Mouse (Mus musculus) myocyte (in vitro differentiated cells): ENCODE results near the gene Zc2hc1b. TPM values are rescaled to one million over a fixed set of nuclear protein-coding genes. Genes with fewer than 3 reads are reported as not detected.

ENCODE experiments used
- H3K27me3 ChIP-seq: one replicate; pipeline ENCODE4 v1.6.1; 2011; ENCODE audit not compliant: control insufficient read depth, insufficient read depth, insufficient read length
- H3K36me3 ChIP-seq: one replicate; pipeline ENCODE4 v1.6.1; 2011; ENCODE audit not compliant: control insufficient read depth, insufficient read depth
- H3K4me2 ChIP-seq: one replicate; pipeline ENCODE4 v1.6.1; 2011; ENCODE audit warnings: low read depth, control low read depth
- H3K4me3 ChIP-seq: one replicate; pipeline ENCODE4 v1.5.1; 2011; ENCODE audit warnings: mild to moderate bottlenecking, control low read depth, moderate library complexity
- H3K79me2 ChIP-seq: one replicate; pipeline ENCODE4 v1.6.1; 2011; ENCODE audit not compliant: control insufficient read depth, insufficient read depth
- H3ac ChIP-seq: one replicate; pipeline ENCODE4 v1.6.1; 2011; ENCODE audit not compliant: control insufficient read depth, insufficient read length
- CEBPB ChIP-seq: IDR thresholded peaks from 2 replicates; pipeline ENCODE4 v1.6.1; 2011; ENCODE audit warnings: mild to moderate bottlenecking, moderate library complexity; ENCODE audit not compliant: poor library complexity, insufficient read depth, severe bottlenecking
- E2F4 ChIP-seq: IDR thresholded peaks from one replicate; pipeline ENCODE4 v1.6.1; 2011; ENCODE audit warnings: mild to moderate bottlenecking, control low read depth, moderate library complexity; ENCODE audit not compliant: insufficient read depth
- MAX ChIP-seq: IDR thresholded peaks from one replicate; pipeline ENCODE4 v1.6.1; 2011; ENCODE audit warnings: low read depth, mild to moderate bottlenecking, control low read depth
- MYOD1 ChIP-seq, 3 experiments: IDR thresholded peaks; one replicate each; pipeline ENCODE4 v1.6.1; 2011; ENCODE audit warnings: control low read depth in 2 of 3, low read depth in 2 of 3, mild to moderate bottlenecking in 2 of 3, moderate library complexity in 1 of 3; ENCODE audit not compliant: insufficient read length in 2 of 3, control insufficient read depth in 1 of 3
- MYOG ChIP-seq, 3 experiments: IDR thresholded peaks; one replicate each; pipeline ENCODE4 v1.6.1; 2011; ENCODE audit warnings: control low read depth in 2 of 3, low read depth in 2 of 3, mild to moderate bottlenecking in 2 of 3; ENCODE audit not compliant: insufficient read length in 2 of 3, control insufficient read depth in 1 of 3, insufficient read depth in 1 of 3
- POLR2A ChIP-seq: IDR thresholded peaks from one replicate; pipeline ENCODE4 v1.6.1; 2011; ENCODE audit warnings: low read depth, mild to moderate bottlenecking, control low read depth, moderate library complexity; ENCODE audit not compliant: insufficient read length
- POLR2AphosphoS2 ChIP-seq: IDR thresholded peaks from one replicate; pipeline ENCODE4 v1.6.1; 2011; ENCODE audit warnings: low read depth, control low read depth; ENCODE audit not compliant: insufficient read length
- REST ChIP-seq: IDR thresholded peaks from one replicate; pipeline ENCODE4 v1.6.1; 2011; ENCODE audit warnings: mild to moderate bottlenecking, control low read depth, moderate library complexity; ENCODE audit not compliant: insufficient read depth, insufficient read length
- SRF ChIP-seq: IDR thresholded peaks from one replicate; pipeline ENCODE4 v1.6.1; 2011; ENCODE audit warnings: low read depth; ENCODE audit not compliant: control insufficient read depth, insufficient read length
- TCF12 ChIP-seq: IDR thresholded peaks from one replicate; pipeline ENCODE4 v1.6.1; 2011; ENCODE audit warnings: mild to moderate bottlenecking, control low read depth; ENCODE audit not compliant: poor library complexity, insufficient read depth, severe bottlenecking
- TCF3 ChIP-seq: IDR thresholded peaks from one replicate; pipeline ENCODE4 v1.6.1; 2011; ENCODE audit warnings: low read depth, control low read depth; ENCODE audit not compliant: insufficient read length
- USF1 ChIP-seq: IDR thresholded peaks from one replicate; pipeline ENCODE4 v1.6.1; 2011; ENCODE audit warnings: low read depth, mild to moderate bottlenecking, control low read depth, moderate library complexity
- polyA plus RNA-seq: library from polyadenylated mRNA; unstranded; fragments of >200 nt; fragmentation: generic; extraction: Trizol; gene quantifications from one replicate; pipeline ENCODE4 v1.2.1, GENCODE M21; 2012; ENCODE audit warnings: missing spikeins

The Zc2hc1b gene
- polyA plus RNA-seq, 1 experiment: not detected

DNA sequence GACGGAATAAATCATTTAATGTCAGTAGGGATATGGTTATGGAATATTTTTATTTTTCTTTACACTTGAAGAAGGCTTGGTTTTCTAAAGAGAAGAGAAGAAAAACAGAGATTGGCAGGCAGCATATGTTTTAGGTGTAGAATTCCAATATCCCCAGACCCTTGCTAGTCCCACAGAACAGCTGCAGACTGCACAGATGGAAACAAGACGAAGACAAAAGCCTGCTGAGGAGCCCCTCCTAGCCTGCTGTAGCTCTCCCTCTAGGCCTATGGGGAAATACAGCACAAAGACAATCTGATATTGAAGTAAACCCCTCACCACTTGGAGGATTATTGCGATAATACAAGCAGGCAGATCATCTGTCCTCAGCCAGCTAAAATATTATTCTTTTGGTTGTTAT, 27.4 kb downstream of the Zc2hc1b start:
- no peak overlapping the region for H3K4me3 ChIP-seq

DNA sequence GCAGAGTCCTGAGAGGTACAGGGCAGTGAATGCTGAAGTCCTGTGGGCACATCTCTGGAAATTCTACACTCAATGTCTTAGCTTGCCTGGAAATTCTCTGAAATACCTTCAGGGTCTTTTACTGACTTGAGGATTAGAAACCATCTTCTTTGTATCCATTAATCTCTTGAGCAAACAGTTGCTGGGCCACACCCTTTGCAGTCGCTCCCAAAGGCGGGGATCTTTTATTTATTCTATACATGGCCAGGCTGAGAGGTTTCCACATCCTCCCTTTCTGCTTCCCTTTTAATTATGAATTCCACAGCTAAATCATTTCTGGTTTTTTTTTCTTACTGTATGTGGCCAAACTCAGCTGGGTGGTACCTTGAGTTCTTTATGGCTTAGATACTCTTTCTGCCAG, 37.4 kb downstream of the Zc2hc1b start:
- TF ChIP-seq TCF3: no peak
- no peak for TF ChIP-seq REST
- TF ChIP-seq USF1: no peak
- no peak for TF ChIP-seq MYOD1 (IDR thresholded peaks at IDR 0.05; ENCODE audit: control insufficient read depth in 1 of 3, insufficient read length in 2 of 3, low read depth in 2 of 3)
- no peak for TF ChIP-seq SRF
- no peak for TF ChIP-seq MAX
- TF ChIP-seq E2F4: no peak
- TF ChIP-seq TCF12: no peak
- TF ChIP-seq MYOG (IDR thresholded peaks at IDR 0.05; ENCODE audit: control insufficient read depth in 1 of 3, insufficient read depth in 1 of 3, insufficient read length in 2 of 3, low read depth in 2 of 3): no peak
- no peak for TF ChIP-seq POLR2A
- H3K79me2 ChIP-seq: no peaks in the 10 kb centered on the region
- peaks cover 35% of the 10 kb centered on the region for H3K27me3 ChIP-seq
- no peaks in the 10 kb centered on the region for H3K36me3 ChIP-seq
- H3K4me2 ChIP-seq: no peak overlapping the region
- H3ac ChIP-seq: no peak overlapping the region
- no peak overlapping the region for H3K4me3 ChIP-seq

More for the DNA sequence above, 27.4 kb downstream of the Zc2hc1b start:
- TF ChIP-seq SRF (no peak), MYOG (IDR thresholded peaks at IDR 0.05; ENCODE audit: control insufficient read depth in 1 of 3, insufficient read depth in 1 of 3, insufficient read length in 2 of 3, low read depth in 2 of 3) (peak in 1 of 3 experiments; percentile 22), MYOD1 (IDR thresholded peaks at IDR 0.05; ENCODE audit: control insufficient read depth in 1 of 3, insufficient read length in 2 of 3, low read depth in 2 of 3) (peak in 1 of 3 experiments; percentile 73), USF1 (no peak)
- Histone ChIP-seq H3K36me3 (no peaks in the 10 kb centered on the region), H3ac (no peak overlapping the region), H3K4me2 (peak overlapping the region; percentile 26), H3K27me3 (peaks cover 12% of the 10 kb centered on the region), H3K79me2 (no peaks in the 10 kb centered on the region)

DNA sequence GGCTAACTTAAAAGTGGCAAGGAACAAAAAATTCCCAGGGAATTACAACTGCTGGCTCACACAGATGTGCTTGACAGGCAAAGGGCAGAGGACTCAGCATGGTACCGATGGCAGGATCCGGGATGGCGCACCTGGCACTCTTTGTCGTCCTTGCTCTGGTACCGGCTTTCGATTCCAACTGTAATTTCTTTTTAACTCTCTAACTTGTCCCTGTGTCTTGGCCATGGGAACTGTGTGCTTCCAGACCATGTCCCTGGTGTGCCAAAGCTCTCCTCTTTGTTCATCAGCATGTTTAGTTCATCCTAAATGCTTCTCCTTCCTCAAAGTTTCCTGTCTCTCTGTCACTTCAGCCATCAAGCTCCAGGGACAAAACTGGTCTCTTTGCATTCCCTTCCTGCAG, 39.9 kb downstream of the Zc2hc1b start:
- Histone ChIP-seq H3K4me3 (no peak overlapping the region), H3K4me2 (no peak overlapping the region), H3ac (no peak overlapping the region), H3K27me3 (peaks cover 23% of the 10 kb centered on the region), H3K79me2 (no peaks in the 10 kb centered on the region), H3K36me3 (no peaks in the 10 kb centered on the region)
- TF ChIP-seq TCF12 (no peak), MAX (no peak), USF1 (no peak)

DNA sequence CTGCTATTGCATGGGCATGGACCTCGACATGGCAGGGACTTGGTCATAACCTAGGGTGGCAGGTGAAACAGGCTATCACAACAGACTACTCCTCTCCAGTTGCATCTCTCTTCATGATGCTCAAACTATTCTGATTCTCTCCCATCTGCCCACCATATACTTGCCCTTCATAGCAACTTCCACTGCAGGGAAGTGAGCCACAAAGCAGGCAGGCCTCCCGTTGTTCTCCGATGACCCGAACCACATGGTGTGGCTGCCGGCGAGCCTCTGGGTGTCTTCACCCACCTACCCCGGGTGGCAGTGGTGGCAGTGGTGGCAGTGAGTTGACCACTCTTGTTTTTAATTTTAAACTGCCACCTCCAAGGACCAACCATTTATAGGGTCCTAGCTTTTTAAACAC, 42.1 kb downstream of the Zc2hc1b start:
- H3K79me2 ChIP-seq: no peaks in the 10 kb centered on the region
- H3K4me3 ChIP-seq: no peak overlapping the region
- no peak for TF ChIP-seq MYOG (IDR thresholded peaks at IDR 0.05; ENCODE audit: control insufficient read depth in 1 of 3, insufficient read depth in 1 of 3, insufficient read length in 2 of 3, low read depth in 2 of 3)
- no peak for TF ChIP-seq POLR2AphosphoS2
- no peak for TF ChIP-seq E2F4
- TF ChIP-seq TCF12: no peak
- no peak for TF ChIP-seq SRF
- TF ChIP-seq CEBPB: no peak
- TF ChIP-seq POLR2A: no peak
- no peak for TF ChIP-seq REST
- no peak for TF ChIP-seq USF1
- TF ChIP-seq MYOD1 (IDR thresholded peaks at IDR 0.05; ENCODE audit: control insufficient read depth in 1 of 3, insufficient read length in 2 of 3, low read depth in 2 of 3): no peak
- no peak for TF ChIP-seq MAX
- no peak for TF ChIP-seq TCF3
- no peaks in the 10 kb centered on the region for H3K36me3 ChIP-seq
- H3K4me2 ChIP-seq: no peak overlapping the region
- H3K27me3 ChIP-seq: peaks cover 23% of the 10 kb centered on the region
- no peak overlapping the region for H3ac ChIP-seq

DNA sequence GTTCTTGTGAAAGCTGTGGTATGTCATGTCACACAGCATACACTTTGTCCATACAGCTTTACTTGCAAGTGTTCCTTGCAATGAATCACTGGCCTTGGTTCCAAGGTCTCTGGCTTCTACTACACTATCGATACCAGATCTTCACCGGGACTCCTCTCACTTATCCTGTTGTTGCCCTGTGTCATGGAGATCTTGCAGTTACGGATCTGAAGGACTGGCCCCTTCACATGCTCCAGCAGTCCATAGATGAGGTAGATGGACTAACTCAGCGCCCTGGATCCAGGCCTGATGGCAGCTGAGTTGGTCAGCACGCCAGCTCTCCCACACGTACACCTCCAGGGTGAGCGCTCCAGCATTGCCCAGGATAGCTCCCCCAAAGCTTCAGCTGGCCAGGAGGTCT, 42.5 kb downstream of the Zc2hc1b start:
- TF ChIP-seq POLR2A: no peak
- TF ChIP-seq SRF: no peak
- no peak for TF ChIP-seq MAX
- Histone ChIP-seq H3K4me2 (no peak overlapping the region), H3K4me3 (no peak overlapping the region), H3K36me3 (no peaks in the 10 kb centered on the region), H3K27me3 (peaks cover 21% of the 10 kb centered on the region), H3K79me2 (no peaks in the 10 kb centered on the region), H3ac (no peak overlapping the region)

DNA sequence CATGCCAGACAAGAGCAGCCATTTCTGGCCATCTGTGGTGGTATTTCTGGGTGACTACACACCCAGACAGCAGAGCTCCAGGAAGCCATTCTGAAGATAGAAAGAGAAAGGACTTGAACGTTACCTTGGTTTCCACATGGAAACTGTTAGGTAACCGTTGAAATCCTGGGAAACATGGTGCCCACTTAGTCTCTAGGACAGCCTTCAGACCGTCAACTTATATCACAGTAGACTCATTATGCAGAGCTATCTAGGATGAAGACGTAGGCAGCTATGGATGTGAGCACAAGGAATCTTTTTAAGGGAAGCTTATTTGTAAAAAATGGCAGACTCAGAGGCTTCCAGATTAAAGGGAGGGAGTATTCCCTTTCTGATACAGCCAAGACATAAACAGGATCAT, 44.0 kb downstream of the Zc2hc1b start:
- no peaks in the 10 kb centered on the region for H3K36me3 ChIP-seq
- no peak for TF ChIP-seq MYOD1 (IDR thresholded peaks at IDR 0.05; ENCODE audit: control insufficient read depth in 1 of 3, insufficient read length in 2 of 3, low read depth in 2 of 3)
- no peak overlapping the region for H3K4me3 ChIP-seq
- no peaks in the 10 kb centered on the region for H3K79me2 ChIP-seq
- H3K27me3 ChIP-seq: peaks cover 14% of the 10 kb centered on the region
- H3K4me2 ChIP-seq: no peak overlapping the region
- no peak overlapping the region for H3ac ChIP-seq
